Mouse (Mus musculus) T-helper 1 cell (primary cell): Measurements from ENCODE around the gene Gm21954.

ENCODE experiments used
- in situ Hi-C: fragments of 300-600 bp; cut with MboI, MseI; formaldehyde crosslinking; loops from one replicate; pipeline ENCODE4 v1.15.1; 2025; ENCODE audit warnings: high pct_unique_total_duplicates

Gene Gm21954

GRCm38 (mm10) chr3:55462904-55463668, 8.9 kb downstream of the Gm21954 start:
- in situ Hi-C loops, result no loop called here

GRCm38 (mm10) chr3:55461685-55462655, 10.0 kb downstream of the Gm21954 start:
- in situ Hi-C loops, result no loop called here

DNA sequence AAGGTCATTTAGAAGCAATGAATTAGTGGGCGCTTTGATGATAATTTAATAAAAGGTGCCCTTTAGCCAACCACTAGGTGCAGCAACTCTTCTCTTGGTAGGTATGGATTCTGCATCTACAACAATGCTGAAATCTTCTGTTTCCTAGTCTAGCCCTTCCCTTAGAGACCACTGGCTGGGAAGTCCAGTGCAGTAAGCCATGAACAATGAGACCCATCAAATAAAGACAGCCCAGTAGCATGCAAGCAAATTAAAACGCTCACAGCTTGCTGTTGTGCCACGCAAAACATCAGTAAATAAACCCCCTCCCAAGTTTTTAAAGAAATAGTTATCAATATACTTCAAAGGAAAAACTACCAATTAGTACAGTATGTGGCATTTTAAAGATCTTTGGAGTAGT, 10.9 kb downstream of the Gm21954 start:
- in situ Hi-C loops, result no loop called here

- in situ Hi-C loops, result no loop called here
These were observed 19.5 kb downstream of the Gm21954 start for GRCm38 (mm10) chr3:55452464-55452863.

- in situ Hi-C loops, result no loop called here
These were observed 20.1 kb downstream of the Gm21954 start for GRCm38 (mm10) chr3:55451877-55452276.

GRCm38 (mm10) chr3:55451035-55451434, 21.0 kb downstream of the Gm21954 start:
- in situ Hi-C loops, result no loop called here

GRCm38 (mm10) chr3:55449148-55449547, 22.9 kb downstream of the Gm21954 start:
- in situ Hi-C loops, result no loop called here

- in situ Hi-C loops, result no loop called here
These were observed 24.2 kb downstream of the Gm21954 start for GRCm38 (mm10) chr3:55447486-55448460.

- in situ Hi-C loops, result no loop called here
These were observed 25.3 kb downstream of the Gm21954 start for GRCm38 (mm10) chr3:55446681-55447080.

- in situ Hi-C loops, result no loop called here
These were observed 28.3 kb downstream of the Gm21954 start for GRCm38 (mm10) chr3:55443725-55444124.

DNA sequence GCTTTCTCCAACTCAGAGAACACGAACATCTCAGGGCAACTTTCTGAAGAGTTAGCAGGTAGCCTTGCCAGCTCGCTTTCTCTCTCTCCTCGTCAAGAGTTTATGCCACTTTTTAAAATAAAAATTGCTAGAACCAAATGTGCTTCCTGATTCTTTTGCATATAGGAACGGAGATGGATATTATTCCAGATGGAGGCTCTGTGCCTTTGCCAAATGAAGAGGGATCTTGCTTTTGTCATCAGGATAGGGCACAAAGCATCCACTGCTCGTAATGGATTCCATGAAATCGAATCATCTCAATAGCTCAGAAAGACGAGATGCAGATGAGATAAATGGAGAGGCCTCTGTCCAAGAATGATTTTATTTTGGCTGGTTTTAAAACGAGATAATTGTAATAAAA, 28.7 kb downstream of the Gm21954 start:
- in situ Hi-C loops, result no loop called here

- in situ Hi-C loops, result no loop called here
These were observed 29.9 kb downstream of the Gm21954 start for GRCm38 (mm10) chr3:55442012-55442645.

- in situ Hi-C loops, result no loop called here
These were observed 31.7 kb downstream of the Gm21954 start for GRCm38 (mm10) chr3:55440342-55440741.

GRCm38 (mm10) chr3:55438824-55439446, 33.1 kb downstream of the Gm21954 start:
- in situ Hi-C loops, result no loop called here

DNA sequence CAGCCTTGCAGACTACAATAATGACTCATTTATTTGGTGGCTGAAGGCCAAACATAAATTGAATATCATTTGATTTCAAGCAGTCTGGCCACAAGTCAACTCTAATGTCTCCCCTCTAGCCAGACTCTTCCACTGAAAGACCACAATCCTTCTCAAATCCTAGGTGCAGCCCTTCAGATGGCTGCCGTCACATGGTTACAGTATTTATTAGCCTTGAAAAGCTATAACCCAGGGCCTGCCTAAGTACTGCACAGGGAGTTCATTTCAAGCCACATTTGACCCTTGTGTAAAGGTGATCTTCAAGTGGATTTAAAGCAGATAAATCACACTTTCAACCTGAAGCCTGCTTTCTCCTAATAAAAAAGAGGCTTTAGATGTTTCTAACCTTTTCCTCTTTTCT, 37.7 kb downstream of the Gm21954 start:
- in situ Hi-C loops, result no loop called here

- in situ Hi-C loops, result no loop called here
These were observed 40.8 kb downstream of the Gm21954 start for GRCm38 (mm10) chr3:55431223-55431622.

DNA sequence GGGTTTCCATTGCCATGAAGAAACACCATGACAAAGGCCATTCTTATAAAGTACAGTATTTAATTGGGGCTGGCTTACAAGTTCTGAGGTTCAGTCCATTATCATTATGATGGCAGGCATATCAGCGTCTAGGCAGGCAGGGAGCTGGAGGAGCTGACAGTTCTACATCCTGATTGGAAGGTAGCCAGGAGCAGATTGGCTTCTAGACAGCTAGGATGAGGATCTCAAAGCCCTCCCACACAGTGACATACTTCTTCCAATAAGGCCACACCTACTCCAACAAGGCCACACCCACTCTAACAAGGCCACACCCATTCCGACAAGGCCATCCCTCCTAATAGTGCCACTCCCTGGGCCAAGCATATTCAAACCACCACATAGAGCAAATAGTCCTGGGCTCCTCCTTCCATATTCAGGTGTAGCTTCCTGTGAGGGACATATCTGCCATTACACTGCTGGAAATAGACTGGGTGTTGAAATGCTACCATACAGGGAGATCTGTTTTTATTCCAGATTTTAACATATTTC, 41.9 kb downstream of the Gm21954 start:
- in situ Hi-C loops, result no loop called here

DNA sequence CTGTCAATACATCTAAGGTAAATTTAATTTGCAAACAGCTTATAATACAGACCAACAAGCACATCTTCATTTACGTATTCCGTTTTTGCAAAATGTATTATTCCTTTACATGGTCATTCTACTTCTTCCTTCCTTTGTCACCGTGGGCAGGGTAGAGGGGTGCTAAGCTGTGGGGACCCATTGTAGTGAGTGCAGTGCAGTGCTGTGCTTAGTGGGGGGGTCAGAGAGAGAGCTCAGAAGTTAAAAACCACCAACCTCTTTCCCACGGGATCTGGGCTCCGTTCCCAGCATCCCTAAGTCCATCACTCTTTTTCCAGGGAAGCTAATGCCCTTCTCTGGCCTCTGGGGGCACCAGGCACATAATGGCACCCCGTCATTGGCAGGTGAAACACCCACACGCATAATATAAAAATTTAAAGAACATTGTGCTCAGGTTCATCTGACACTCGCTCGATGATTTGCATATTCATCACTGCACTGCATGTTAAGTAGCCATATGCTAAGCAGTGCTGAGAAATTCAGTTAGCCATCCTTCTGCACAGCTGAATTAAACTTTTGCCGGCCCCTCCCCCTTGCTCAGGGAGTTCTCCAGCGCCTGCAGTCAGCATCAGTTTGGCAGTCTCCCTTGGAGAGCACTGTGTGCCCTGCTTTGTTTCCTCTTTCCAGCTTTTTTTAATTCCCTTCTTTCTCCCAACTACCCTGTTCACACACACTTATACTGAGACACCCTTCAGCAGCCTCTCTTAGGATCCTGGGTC, 48.2 kb downstream of the Gm21954 start:
- in situ Hi-C loops, result no loop called here

DNA sequence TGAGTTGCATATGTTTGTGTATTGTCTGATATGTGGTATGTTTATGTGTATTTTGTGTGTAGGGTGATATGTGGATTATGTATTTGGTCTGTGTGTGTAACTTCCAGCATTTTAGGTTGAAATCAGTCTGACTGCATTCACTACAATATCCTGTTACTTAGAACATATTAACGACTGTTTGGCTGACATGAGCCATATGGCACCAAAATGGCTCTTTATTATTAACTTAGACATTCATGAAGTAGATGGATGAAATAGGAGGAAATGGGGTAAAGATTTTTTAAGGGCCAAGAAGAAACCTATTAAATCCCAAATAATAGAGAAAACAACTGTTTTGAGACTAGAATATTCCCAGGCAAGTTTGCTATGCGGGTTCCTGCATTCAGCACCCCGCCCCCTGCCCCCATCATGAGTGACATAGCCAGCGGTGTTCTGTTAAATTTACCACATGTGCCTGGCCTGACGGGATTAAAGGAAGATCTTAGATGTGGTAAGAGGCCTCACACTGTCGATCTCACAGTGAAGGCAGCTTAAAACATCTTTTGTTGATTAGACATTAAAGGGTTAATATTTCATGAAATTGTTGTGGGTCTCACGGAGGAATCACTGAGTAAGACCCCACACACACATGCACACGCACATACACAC, 51.5 kb downstream of the Gm21954 start:
- in situ Hi-C loops, result no loop called here
